Mouse (Mus musculus) lung, adult 2 months (tissue): ENCODE measurements around the gene Plac1. TPM values are rescaled to one million over a fixed set of nuclear protein-coding genes. Genes with fewer than 3 reads are reported as not detected.

Experiments
- DNase-seq: peaks from one replicate; pipeline ENCODE4 v3.0.0; 2022
- H3K4me1 ChIP-seq: fragments of 200-500 bp; 2 replicates; pipeline ENCODE4 v1.6.1; 2011; ENCODE audit warnings: low read length; ENCODE audit not compliant: control insufficient read depth, insufficient read depth
- H3K4me3 ChIP-seq: fragments of 200-500 bp; replicated peaks from 2 replicates; pipeline ENCODE3; 2011; ENCODE audit warnings: low read depth, mild to moderate bottlenecking, control low read depth, low read length; ENCODE audit errors: extremely low read depth
- CTCF ChIP-seq: fragments of 200-500 bp; IDR thresholded peaks from 2 replicates; pipeline ENCODE4 v1.5.1; 2011; ENCODE audit warnings: mild to moderate bottlenecking, low read length, control low read depth; ENCODE audit not compliant: insufficient read depth
- POLR2A ChIP-seq: fragments of 200-500 bp; IDR thresholded peaks from 2 replicates; pipeline ENCODE4 v1.6.1; 2011; ENCODE audit warnings: low read depth, mild to moderate bottlenecking, control low read depth, low read length, borderline replicate concordance; ENCODE audit errors: extremely low read depth
- WGBS: fragments of 180-500 bp; shearing (Covaris S2); methylation state at CpG from one replicate; pipeline ENCODE4 v1.1.7; 2018; 5-methylcytosine and 5-hydroxymethylcytosine counted together
- polyA plus RNA-seq: library from polyadenylated mRNA; depleted of rRNA; stranded (reverse); fragments of >200 nt; gene quantifications from 2 replicates; pipeline ENCODE4 v1.2.3, GENCODE M21; 2012

Gene Plac1
- polyA plus RNA-seq, 1 experiment = not detected

GRCm38 (mm10) chrX:53098293-53098692 is 141.6 kb downstream of the Plac1 start:
- 75% methylated on average over 4 of the region's 4 CpGs for WGBS
- no peak for TF ChIP-seq POLR2A
- no peak for TF ChIP-seq CTCF
- DNase-seq = no peak
- H3K4me1 ChIP-seq = no peaks in the 10 kb centered on the region
- no peak overlapping the region for H3K4me3 ChIP-seq

DNA sequence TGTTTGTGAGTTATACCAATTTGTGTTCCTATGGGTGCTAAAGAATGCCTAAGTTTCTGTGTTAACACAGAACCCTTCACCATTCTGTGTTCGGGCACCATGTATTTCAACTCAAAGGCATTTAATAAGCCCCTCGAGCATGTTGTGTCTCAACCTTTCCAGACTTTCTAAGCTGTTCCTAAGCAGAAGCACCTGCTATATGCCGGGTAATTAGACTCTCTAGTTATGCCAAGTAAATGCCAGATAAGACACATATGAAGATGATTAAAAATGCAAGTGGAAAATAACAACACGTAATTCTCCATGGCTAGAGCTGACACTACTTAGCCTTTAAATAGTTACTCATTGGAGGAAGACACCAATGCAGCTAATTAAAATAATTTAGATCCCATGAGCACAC is 142.1 kb downstream of the Plac1 start:
- Histone ChIP-seq H3K4me3 (no peak overlapping the region), H3K4me1 (no peaks in the 10 kb centered on the region)
- TF ChIP-seq CTCF (no peak), POLR2A (no peak)
- 80% methylated on average over 4 of the region's 4 CpGs for WGBS
- no peak for DNase-seq

GRCm38 (mm10) chrX:53093381-53093780 is 146.5 kb downstream of the Plac1 start:
- Histone ChIP-seq H3K4me1 (no peaks in the 10 kb centered on the region), H3K4me3 (no peak overlapping the region)
- WGBS = 65% methylated on average over 2 of the region's 2 CpGs
- TF ChIP-seq CTCF = no peak
- no peak for TF ChIP-seq POLR2A
- DNase-seq = no peak

DNA sequence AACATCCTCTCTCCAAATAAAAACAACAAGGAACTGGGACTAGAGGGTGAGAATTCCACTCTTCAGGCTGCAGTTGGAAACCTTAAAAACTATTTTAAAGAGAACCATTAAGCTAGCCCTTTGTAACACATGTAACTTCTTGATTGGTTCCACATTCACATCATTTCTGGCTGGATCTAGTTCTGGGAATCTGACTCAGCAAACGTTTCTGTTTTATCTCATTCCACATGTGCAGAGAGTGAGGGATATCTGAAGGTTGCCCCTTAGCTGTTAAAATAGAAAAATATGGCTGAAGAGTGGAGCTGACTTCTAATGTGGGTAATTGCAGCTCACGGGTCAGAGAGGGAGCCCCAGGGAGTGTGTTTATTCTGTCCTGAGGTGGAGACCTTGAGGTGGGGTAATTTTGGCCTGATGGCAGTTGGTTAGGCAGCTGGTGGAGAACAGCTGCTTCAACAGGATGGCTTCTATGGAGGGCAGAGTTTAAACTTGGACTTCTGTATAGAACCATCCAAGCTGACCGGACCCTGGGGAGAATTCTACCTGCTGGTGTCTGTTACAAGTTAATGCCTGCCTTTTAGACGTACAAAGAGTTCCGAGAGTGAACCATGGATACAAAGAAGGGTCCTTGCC is 151.1 kb downstream of the Plac1 start:
- TF ChIP-seq POLR2A (no peak), CTCF (no peak)
- DNase-seq = no peak
- H3K4me1 ChIP-seq = no peaks in the 10 kb centered on the region
- no peak overlapping the region for H3K4me3 ChIP-seq
- 73% methylated on average over 5 of the region's 5 CpGs for WGBS

GRCm38 (mm10) chrX:53087202-53087601 is 152.7 kb downstream of the Plac1 start:
- Histone ChIP-seq H3K4me1 (no peaks in the 10 kb centered on the region), H3K4me3 (no peak overlapping the region)
- TF ChIP-seq CTCF = no peak
- no peak for TF ChIP-seq POLR2A
- no peak for DNase-seq
- 96% methylated on average over 1 of the region's 1 CpGs for WGBS

- 85% methylated on average over 5 of the region's 5 CpGs for WGBS
- TF ChIP-seq CTCF = no peak
- no peak for TF ChIP-seq POLR2A
- H3K4me3 ChIP-seq = no peak overlapping the region
- no peaks in the 10 kb centered on the region for H3K4me1 ChIP-seq
- no peak for DNase-seq
Observed at GRCm38 (mm10) chrX:53085559-53085958, 154.4 kb downstream of the Plac1 start.

GRCm38 (mm10) chrX:53064406-53064805 is 175.5 kb downstream of the Plac1 start:
- WGBS = 89% methylated on average over 3 of the region's 3 CpGs
- TF ChIP-seq CTCF (no peak), POLR2A (no peak)
- no peaks in the 10 kb centered on the region for H3K4me1 ChIP-seq
- DNase-seq = no peak
- H3K4me3 ChIP-seq = no peak overlapping the region

- DNase-seq = no peak
- H3K4me3 ChIP-seq = no peak overlapping the region
- WGBS = 43% methylated on average over 11 of the region's 11 CpGs
- no peaks in the 10 kb centered on the region; the same call in 1 of the 2 replicates for H3K4me1 ChIP-seq
- no peak for TF ChIP-seq POLR2A
- no peak for TF ChIP-seq CTCF
Observed at GRCm38 (mm10) chrX:53059426-53060007, 180.4 kb downstream of the Plac1 start.

- peak overlapping the region; percentile 55 for H3K4me3 ChIP-seq
- DNase-seq = peak; percentile 25
- TF ChIP-seq CTCF (no peak), POLR2A (no peak)
- 23% methylated on average over 33 of the region's 33 CpGs for WGBS
- H3K4me1 ChIP-seq = no peaks in the 10 kb centered on the region; the same call in 1 of the 2 replicates
Observed at GRCm38 (mm10) chrX:53058459-53059280, 181.2 kb downstream of the Plac1 start.
